Mouse (Mus musculus): ENCODE measurements around the gene Topbp1. TPM values are rescaled to one million over a fixed set of nuclear protein-coding genes. Genes with fewer than 3 reads are reported as not detected.

Topbp1 gene
- polyA plus RNA-seq, 1 experiment from 2014 or later, result 103 TPM

GRCm38 (mm10) chr9:103286901-103287422, 18.1 kb upstream of the Topbp1 start:
- no peaks in the 10 kb centered on the region for H3K36me3 ChIP-seq (ENCODE audit: insufficient read depth)
- ATAC-seq (ENCODE audit: insufficient read depth) (no peak), DNase-seq (peak; percentile 7)
- no peak overlapping the region for H3K27ac ChIP-seq (ENCODE audit: low read depth)
- H3K4me1 ChIP-seq (ENCODE audit: insufficient read depth), result no peaks in the 10 kb centered on the region
- no peak for TF ChIP-seq CTCF (IDR thresholded peaks at IDR 0.05; ENCODE audit: low read depth)
- H3K27me3 ChIP-seq (ENCODE audit: insufficient read depth, low read length), result no peaks in the 10 kb centered on the region
- no peak overlapping the region for H3K4me3 ChIP-seq (ENCODE audit: low read depth, low read length)
- WGBS, result 65% methylated on average over 13 of the region's 13 CpGs
- H3K4me2 ChIP-seq, result no peak overlapping the region
- H3K9ac ChIP-seq, result no peak overlapping the region
- no peaks in the 10 kb centered on the region for H3K9me3 ChIP-seq (ENCODE audit: low read depth, low read length)

- WGBS, result 68% methylated on average over 19 of the region's 19 CpGs
- TF ChIP-seq CTCF (IDR thresholded peaks at IDR 0.05; ENCODE audit: low read depth), result no peak
- Histone ChIP-seq H3K27me3 (ENCODE audit: insufficient read depth, low read length) (no peaks in the 10 kb centered on the region), H3K4me1 (ENCODE audit: insufficient read depth) (no peaks in the 10 kb centered on the region), H3K4me3 (ENCODE audit: low read depth, low read length) (no peak overlapping the region; the same call in 1 of the 2 replicates), H3K9ac (0 out of 2 replicates have a peak overlapping the region, but pooled peaks have one; percentile 9), H3K27ac (ENCODE audit: low read depth) (peak overlapping the region; percentile 46; the same call in 1 of the 2 replicates), H3K4me2 (no peak overlapping the region), H3K36me3 (ENCODE audit: insufficient read depth) (no peaks in the 10 kb centered on the region), H3K9me3 (ENCODE audit: low read depth, low read length) (no peaks in the 10 kb centered on the region)
- ATAC-seq (ENCODE audit: insufficient read depth) (peak; percentile 60), DNase-seq (no peak)
Measured at GRCm38 (mm10) chr9:103287840-103288488, 17.1 kb upstream of the Topbp1 start.

GRCm38 (mm10) chr9:103288489-103289180, 16.4 kb upstream of the Topbp1 start:
- DNase-seq (no peak), ATAC-seq (ENCODE audit: insufficient read depth) (no peak)
- Histone ChIP-seq H3K4me3 (ENCODE audit: low read depth, low read length) (no peak overlapping the region), H3K36me3 (ENCODE audit: insufficient read depth) (no peaks in the 10 kb centered on the region), H3K27ac (ENCODE audit: low read depth) (no peak overlapping the region), H3K4me1 (ENCODE audit: insufficient read depth) (no peaks in the 10 kb centered on the region), H3K27me3 (ENCODE audit: insufficient read depth, low read length) (no peaks in the 10 kb centered on the region), H3K9me3 (ENCODE audit: low read depth, low read length) (no peaks in the 10 kb centered on the region), H3K9ac (no peak overlapping the region), H3K4me2 (no peak overlapping the region)
- 75% methylated on average over 13 of the region's 13 CpGs for whole genome bisulfite sequencing
- no peak for TF ChIP-seq CTCF (IDR thresholded peaks at IDR 0.05; ENCODE audit: low read depth)

- no peak for ATAC-seq (ENCODE audit: insufficient read depth)
- no peak for DNase-seq
- no peaks in the 10 kb centered on the region for H3K27me3 ChIP-seq (ENCODE audit: insufficient read depth, low read length)
- TF ChIP-seq CTCF (IDR thresholded peaks at IDR 0.05; ENCODE audit: low read depth), result no peak
- H3K4me1 ChIP-seq (ENCODE audit: insufficient read depth), result no peaks in the 10 kb centered on the region
- H3K9me3 ChIP-seq (ENCODE audit: low read depth, low read length), result no peaks in the 10 kb centered on the region
- no peak overlapping the region for H3K9ac ChIP-seq
- H3K4me3 ChIP-seq (ENCODE audit: low read depth, low read length), result no peak overlapping the region
- no peak overlapping the region for H3K4me2 ChIP-seq
- WGBS, result 64% methylated on average over 2 of the region's 2 CpGs
- no peak overlapping the region for H3K27ac ChIP-seq (ENCODE audit: low read depth)
- H3K36me3 ChIP-seq (ENCODE audit: insufficient read depth), result no peaks in the 10 kb centered on the region
Measured at GRCm38 (mm10) chr9:103294507-103294906, 10.5 kb upstream of the Topbp1 start.

GRCm38 (mm10) chr9:103301086-103301485, 3.9 kb upstream of the Topbp1 start:
- TF ChIP-seq CTCF (IDR thresholded peaks at IDR 0.05; ENCODE audit: low read depth), result no peak
- no peak overlapping the region for H3K4me2 ChIP-seq
- H3K4me3 ChIP-seq (ENCODE audit: low read depth, low read length), result no peak overlapping the region
- no peaks in the 10 kb centered on the region for H3K9me3 ChIP-seq (ENCODE audit: low read depth, low read length)
- H3K27me3 ChIP-seq (ENCODE audit: insufficient read depth, low read length), result no peaks in the 10 kb centered on the region
- DNase-seq, result no peak
- no peaks in the 10 kb centered on the region for H3K36me3 ChIP-seq (ENCODE audit: insufficient read depth)
- 88% methylated on average over 8 of the region's 8 CpGs for WGBS
- no peak overlapping the region for H3K27ac ChIP-seq (ENCODE audit: low read depth)
- H3K9ac ChIP-seq, result no peak overlapping the region
- no peaks in the 10 kb centered on the region for H3K4me1 ChIP-seq (ENCODE audit: insufficient read depth)
- no peak for ATAC-seq (ENCODE audit: insufficient read depth)

GRCm38 (mm10) chr9:103302239-103302638, 2.8 kb upstream of the Topbp1 start:
- TF ChIP-seq CTCF (IDR thresholded peaks at IDR 0.05; ENCODE audit: low read depth), result no peak
- Histone ChIP-seq H3K4me2 (no peak overlapping the region), H3K9me3 (ENCODE audit: low read depth, low read length) (no peaks in the 10 kb centered on the region), H3K4me3 (ENCODE audit: low read depth, low read length) (no peak overlapping the region), H3K27me3 (ENCODE audit: insufficient read depth, low read length) (no peaks in the 10 kb centered on the region), H3K9ac (no peak overlapping the region), H3K27ac (ENCODE audit: low read depth) (no peak overlapping the region), H3K36me3 (ENCODE audit: insufficient read depth) (peaks cover 9% of the 10 kb centered on the region; the same call in 1 of the 2 replicates), H3K4me1 (ENCODE audit: insufficient read depth) (no peaks in the 10 kb centered on the region)
- WGBS, result 56% methylated on average over 4 of the region's 4 CpGs
- peak; percentile 37 for DNase-seq
- no peak for ATAC-seq (ENCODE audit: insufficient read depth)

- TF ChIP-seq CTCF (IDR thresholded peaks at IDR 0.05; ENCODE audit: low read depth), result peak; percentile 84
- no peak overlapping the region for H3K4me2 ChIP-seq
- 45% methylated on average over 3 of the region's 3 CpGs for WGBS
- ATAC-seq (ENCODE audit: insufficient read depth), result 0 out of 2 replicates have a peak, but pooled peaks have one; percentile 17
- H3K4me1 ChIP-seq (ENCODE audit: insufficient read depth), result no peaks in the 10 kb centered on the region
- H3K36me3 ChIP-seq (ENCODE audit: insufficient read depth), result peaks cover 13% of the 10 kb centered on the region
- no peak overlapping the region for H3K27ac ChIP-seq (ENCODE audit: low read depth)
- peak; percentile 85 for DNase-seq
- H3K9ac ChIP-seq, result no peak overlapping the region
- H3K27me3 ChIP-seq (ENCODE audit: insufficient read depth, low read length), result no peaks in the 10 kb centered on the region
- H3K4me3 ChIP-seq (ENCODE audit: low read depth, low read length), result no peak overlapping the region
- no peaks in the 10 kb centered on the region for H3K9me3 ChIP-seq (ENCODE audit: low read depth, low read length)
Measured at GRCm38 (mm10) chr9:103302666-103303065, 2.3 kb upstream of the Topbp1 start.
